Mouse (Mus musculus): ENCODE measurements around the gene Cspg4.
"Not testable (repeated sequence)": the region's sequence is repeated elsewhere in the genome, so short reads cannot be mapped to it uniquely, and the experiment has no call there.

Cspg4 gene

GRCm38 (mm10) chr9:56891517-56892011 is 26.7 kb downstream of the Cspg4 start:
- peak; percentile 85 for DNase-seq (ENCODE audit: low spot score)

- DNase-seq (ENCODE audit: low spot score) = no peak
Measured at GRCm38 (mm10) chr9:56892111-56892510, 27.3 kb downstream of the Cspg4 start.

GRCm38 (mm10) chr9:56893313-56893712 is 28.5 kb downstream of the Cspg4 start:
- DNase-seq (ENCODE audit: low spot score) = no peak

- DNase-seq (ENCODE audit: low spot score) = peak; percentile 54
Measured at GRCm38 (mm10) chr9:56894006-56894405, 29.2 kb downstream of the Cspg4 start.

GRCm38 (mm10) chr9:56896779-56897178 is 31.9 kb downstream of the Cspg4 start:
- DNase-seq (ENCODE audit: low spot score) = no peak

- DNase-seq (ENCODE audit: low spot score) = no peak
Measured at GRCm38 (mm10) chr9:56899409-56899808, 34.6 kb downstream of the Cspg4 start.

GRCm38 (mm10) chr9:56900060-56900459 is 35.2 kb downstream of the Cspg4 start:
- no peak for DNase-seq (ENCODE audit: low spot score)

GRCm38 (mm10) chr9:56900571-56900970 is 35.7 kb downstream of the Cspg4 start:
- DNase-seq (ENCODE audit: low spot score) = no peak

- DNase-seq (ENCODE audit: low spot score) = no peak
Measured at GRCm38 (mm10) chr9:56901187-56901586, 36.4 kb downstream of the Cspg4 start.

GRCm38 (mm10) chr9:56903662-56904061 is 38.8 kb downstream of the Cspg4 start:
- no peak for DNase-seq (ENCODE audit: low spot score)

GRCm38 (mm10) chr9:56907549-56907948 is 42.7 kb downstream of the Cspg4 start:
- DNase-seq (ENCODE audit: low spot score) = no peak

- not testable (repeated sequence) for DNase-seq (ENCODE audit: low spot score)
Measured at GRCm38 (mm10) chr9:56909991-56910390, 45.2 kb downstream of the Cspg4 start.

- DNase-seq (ENCODE audit: low spot score) = no peak
Measured at GRCm38 (mm10) chr9:56911017-56911416, 46.2 kb downstream of the Cspg4 start.

GRCm38 (mm10) chr9:56913991-56914390 is 49.2 kb downstream of the Cspg4 start:
- DNase-seq (ENCODE audit: low spot score) = no peak

- no peak for DNase-seq (ENCODE audit: low spot score)
Measured at GRCm38 (mm10) chr9:56915116-56915515, 50.3 kb downstream of the Cspg4 start.

- peak; percentile 70 for DNase-seq (ENCODE audit: low spot score)
Measured at GRCm38 (mm10) chr9:56915695-56916410, 51.0 kb downstream of the Cspg4 start.

GRCm38 (mm10) chr9:56917131-56917530 is 52.3 kb downstream of the Cspg4 start:
- DNase-seq (ENCODE audit: low spot score) = no peak

GRCm38 (mm10) chr9:56918466-56918865 is 53.6 kb downstream of the Cspg4 start:
- no peak for DNase-seq (ENCODE audit: low spot score)

GRCm38 (mm10) chr9:56922746-56923145 is 57.9 kb downstream of the Cspg4 start:
- no peak for DNase-seq (ENCODE audit: low spot score)

GRCm38 (mm10) chr9:56923841-56924650 is 59.2 kb downstream of the Cspg4 start:
- DNase-seq (ENCODE audit: low spot score) = no peak

- DNase-seq (ENCODE audit: low spot score) = peak; percentile 88
Measured at GRCm38 (mm10) chr9:56924651-56925027, 59.8 kb downstream of the Cspg4 start.

GRCm38 (mm10) chr9:56925291-56926024 is 60.6 kb downstream of the Cspg4 start:
- no peak for DNase-seq (ENCODE audit: low spot score)

- no peak for DNase-seq (ENCODE audit: low spot score)
Measured at GRCm38 (mm10) chr9:56926025-56926360, 61.2 kb downstream of the Cspg4 start.

All from adipocyte (in vitro differentiated cells).